Mouse (Mus musculus): Measurements from ENCODE around the gene Exosc7. TPM values are rescaled to one million over a fixed set of nuclear protein-coding genes. Genes with fewer than 3 reads are reported as not detected.

Exosc7 gene
- 76.3 and 78.2 TPM in 2 replicates for polyA plus RNA-seq (2015; fragmentation: Nextera tagmentation; extraction: Ambion mirVana)

- peak; percentile 95 for ATAC-seq
- no peaks in the 10 kb centered on the region for H3K9me3 ChIP-seq (ENCODE audit: control insufficient read depth, low read length)
Observed at GRCm38 (mm10) chr9:123112805-123113521, at the start of gene Exosc7, which contains the start of gene Zdhhc3. Gene Exosc7, plus strand, starts transcription at chr9:123113215. Gene Zdhhc3, minus strand, starts transcription at chr9:123113205.

DNA sequence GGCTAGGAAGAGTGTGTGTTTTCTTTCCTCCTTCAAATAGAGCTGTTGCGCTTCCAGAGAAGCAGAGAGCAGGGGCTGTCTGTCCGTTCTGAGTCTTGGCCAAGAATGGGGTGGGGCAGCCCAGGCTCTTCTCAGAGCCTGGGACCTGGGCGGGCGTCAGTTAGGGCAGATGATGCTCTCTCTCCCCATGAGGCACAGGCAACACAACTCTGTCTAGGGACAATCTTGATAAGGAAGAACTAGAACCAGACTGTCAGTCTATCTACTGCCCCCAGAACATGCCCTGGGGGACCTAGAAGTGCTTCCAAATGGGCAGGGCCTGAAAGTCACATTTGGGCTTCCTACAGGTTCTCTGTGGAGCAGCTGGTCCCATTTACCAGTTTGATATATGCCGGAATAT is 33.9 kb upstream of the Exosc7 start:
- H3K36me3 ChIP-seq (ENCODE audit: control insufficient read depth, insufficient read depth, low read length): peaks cover 27% of the 10 kb centered on the region
- H3K9ac ChIP-seq (ENCODE audit: low read depth, low read length): no peak overlapping the region
- no peak for ATAC-seq
- no peaks in the 10 kb centered on the region for H3K9me3 ChIP-seq (ENCODE audit: control insufficient read depth, low read length)
- WGBS: 94% methylated on average over 5 of the region's 5 CpGs
- no peaks in the 10 kb centered on the region for H3K4me1 ChIP-seq (ENCODE audit: control insufficient read depth, insufficient read depth, low read depth, low read length)
- no peaks in the 10 kb centered on the region for H3K27me3 ChIP-seq (replicated peaks; ENCODE audit: control insufficient read depth, insufficient read depth, low read length)
- no peak overlapping the region for H3K27ac ChIP-seq (ENCODE audit: low read depth, low read length)
- H3K4me2 ChIP-seq (ENCODE audit: low read length): no peak overlapping the region
- H3K4me3 ChIP-seq (ENCODE audit: low read length): no peak overlapping the region

More at GRCm38 (mm10) chr9:123112805-123113521, at the start of gene Exosc7, which contains the start of gene Zdhhc3:
- H3K4me2 ChIP-seq (ENCODE audit: low read length): peak within 1 kb of the TSS; percentile 67
- H3K27ac ChIP-seq (ENCODE audit: low read depth, low read length): peak within 1 kb of the TSS; percentile 93
- peaks cover 18% of the 10 kb centered on the region for H3K4me1 ChIP-seq (ENCODE audit: control insufficient read depth, insufficient read depth, low read depth, low read length)
- peak within 1 kb of the TSS; percentile 98 for H3K9ac ChIP-seq (ENCODE audit: low read depth, low read length)
- peaks cover 3% of the 10 kb centered on the region; the same call in 1 of the 2 replicates for H3K36me3 ChIP-seq (ENCODE audit: control insufficient read depth, insufficient read depth, low read length)
- H3K4me3 ChIP-seq (ENCODE audit: low read length): peak within 1 kb of the TSS; percentile 94
- no peaks in the 10 kb centered on the region for H3K27me3 ChIP-seq (replicated peaks; ENCODE audit: control insufficient read depth, insufficient read depth, low read length)
- WGBS: under 1% methylated on average over 73 of the region's 79 CpGs

DNA sequence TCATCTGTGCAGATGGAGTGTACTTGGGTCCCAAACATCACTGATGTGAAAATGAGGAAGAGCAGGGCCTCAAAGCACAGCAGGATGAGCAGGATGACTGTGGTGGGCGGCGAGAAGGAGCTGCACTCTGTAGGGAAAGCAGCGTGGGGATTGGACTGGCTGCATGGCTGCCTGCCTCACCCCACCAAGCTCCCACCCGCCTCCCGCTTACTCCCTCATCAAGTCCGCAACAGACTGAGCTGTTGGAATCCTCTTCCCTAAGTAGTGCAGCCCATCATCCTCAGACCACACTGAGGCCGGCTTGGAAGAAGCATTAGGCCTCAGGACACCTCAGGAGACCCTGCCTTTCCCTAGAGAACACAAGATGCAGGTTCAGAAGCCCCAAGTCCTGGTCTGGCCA is 32.7 kb upstream of the Exosc7 start:
- Histone ChIP-seq H3K27ac (ENCODE audit: low read depth, low read length) (no peak overlapping the region), H3K4me1 (ENCODE audit: control insufficient read depth, insufficient read depth, low read depth, low read length) (no peaks in the 10 kb centered on the region), H3K4me3 (ENCODE audit: low read length) (no peak overlapping the region), H3K27me3 (replicated peaks; ENCODE audit: control insufficient read depth, insufficient read depth, low read length) (no peaks in the 10 kb centered on the region), H3K9me3 (ENCODE audit: control insufficient read depth, low read length) (no peaks in the 10 kb centered on the region), H3K36me3 (ENCODE audit: control insufficient read depth, insufficient read depth, low read length) (peaks cover 28% of the 10 kb centered on the region), H3K4me2 (ENCODE audit: low read length) (no peak overlapping the region), H3K9ac (ENCODE audit: low read depth, low read length) (no peak overlapping the region)
- ATAC-seq: no peak
- WGBS: 86% methylated on average over 7 of the region's 7 CpGs

DNA sequence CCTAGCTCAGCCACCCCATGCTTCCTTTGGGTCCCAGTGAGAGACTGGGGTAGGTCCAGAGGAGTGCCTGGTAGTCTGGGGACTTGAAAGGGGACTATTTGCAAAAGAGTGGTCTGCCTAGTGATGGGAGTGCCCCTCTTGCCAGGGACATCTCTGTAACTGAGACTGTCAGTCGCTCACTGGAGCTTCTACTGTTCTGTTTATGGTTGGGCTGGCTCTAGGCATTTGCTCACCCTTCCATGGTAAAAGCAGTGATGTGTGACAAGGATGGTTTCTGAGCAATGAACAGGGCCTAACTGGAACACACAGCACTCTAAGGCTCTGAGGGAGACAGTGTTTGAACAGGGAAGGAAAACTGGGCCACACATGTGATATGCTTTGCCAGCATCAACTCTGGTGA is 32.2 kb upstream of the Exosc7 start:
- Histone ChIP-seq H3K9ac (ENCODE audit: low read depth, low read length) (no peak overlapping the region), H3K4me1 (ENCODE audit: control insufficient read depth, insufficient read depth, low read depth, low read length) (no peaks in the 10 kb centered on the region), H3K27me3 (replicated peaks; ENCODE audit: control insufficient read depth, insufficient read depth, low read length) (no peaks in the 10 kb centered on the region), H3K4me3 (ENCODE audit: low read length) (no peak overlapping the region), H3K27ac (ENCODE audit: low read depth, low read length) (no peak overlapping the region), H3K4me2 (ENCODE audit: low read length) (no peak overlapping the region), H3K36me3 (ENCODE audit: control insufficient read depth, insufficient read depth, low read length) (peaks cover 29% of the 10 kb centered on the region), H3K9me3 (ENCODE audit: control insufficient read depth, low read length) (no peaks in the 10 kb centered on the region)
- no peak for ATAC-seq
- 78% methylated on average over 1 of the region's 1 CpGs for WGBS

DNA sequence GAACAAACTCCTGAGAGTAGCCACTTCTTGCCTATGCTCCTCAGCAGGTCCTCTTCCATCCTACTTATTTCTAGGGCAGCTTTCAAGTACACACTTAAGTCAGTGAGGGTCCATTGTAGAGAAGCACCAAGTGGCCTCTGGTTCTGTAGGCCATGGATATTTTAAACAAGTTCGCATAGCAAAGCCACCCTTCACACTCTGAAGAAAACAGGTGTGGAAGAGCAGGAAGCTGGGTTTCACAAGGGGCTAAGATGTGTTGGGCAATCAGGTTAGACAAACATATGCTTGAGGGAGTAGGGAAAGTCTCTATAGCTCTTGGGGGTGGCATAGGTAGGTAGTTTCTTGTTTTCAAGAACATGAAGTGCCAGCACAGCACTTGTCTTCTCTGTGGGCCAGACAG is 27.6 kb upstream of the Exosc7 start:
- no peak overlapping the region for H3K9ac ChIP-seq (ENCODE audit: low read depth, low read length)
- peaks cover 41% of the 10 kb centered on the region for H3K36me3 ChIP-seq (ENCODE audit: control insufficient read depth, insufficient read depth, low read length)
- no peaks in the 10 kb centered on the region for H3K9me3 ChIP-seq (ENCODE audit: control insufficient read depth, low read length)
- no peak for ATAC-seq
- no peak overlapping the region for H3K4me3 ChIP-seq (ENCODE audit: low read length)
- 82% methylated on average over 1 of the region's 1 CpGs for WGBS
- H3K27ac ChIP-seq (ENCODE audit: low read depth, low read length): no peak overlapping the region
- no peaks in the 10 kb centered on the region for H3K27me3 ChIP-seq (replicated peaks; ENCODE audit: control insufficient read depth, insufficient read depth, low read length)
- no peak overlapping the region for H3K4me2 ChIP-seq (ENCODE audit: low read length)
- no peaks in the 10 kb centered on the region for H3K4me1 ChIP-seq (ENCODE audit: control insufficient read depth, insufficient read depth, low read depth, low read length)

DNA sequence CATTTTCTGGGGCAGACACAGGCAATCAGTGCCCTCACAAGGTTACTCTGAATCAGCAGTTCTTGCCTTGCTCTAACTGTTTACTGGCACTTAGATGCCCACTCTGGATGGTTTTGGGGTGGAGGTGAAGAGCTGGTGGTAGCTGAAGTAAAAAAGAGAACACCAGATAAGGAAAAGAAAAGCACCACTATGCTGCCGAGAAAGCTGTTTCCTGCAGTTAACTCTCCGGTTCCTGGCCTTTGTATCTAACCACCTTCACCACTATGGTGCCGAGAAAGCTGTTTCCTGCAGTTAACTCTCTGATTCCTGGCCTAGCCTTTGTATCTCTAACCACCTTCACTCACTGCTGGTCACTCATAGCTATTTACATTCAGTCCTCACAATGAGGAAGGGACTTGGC is 25.5 kb upstream of the Exosc7 start:
- Histone ChIP-seq H3K36me3 (ENCODE audit: control insufficient read depth, insufficient read depth, low read length) (peaks cover 39% of the 10 kb centered on the region), H3K27ac (ENCODE audit: low read depth, low read length) (no peak overlapping the region), H3K9ac (ENCODE audit: low read depth, low read length) (no peak overlapping the region), H3K9me3 (ENCODE audit: control insufficient read depth, low read length) (no peaks in the 10 kb centered on the region), H3K4me2 (ENCODE audit: low read length) (no peak overlapping the region), H3K4me1 (ENCODE audit: control insufficient read depth, insufficient read depth, low read depth, low read length) (no peaks in the 10 kb centered on the region), H3K27me3 (replicated peaks; ENCODE audit: control insufficient read depth, insufficient read depth, low read length) (no peaks in the 10 kb centered on the region), H3K4me3 (ENCODE audit: low read length) (no peak overlapping the region)
- WGBS: 75% methylated on average over 3 of the region's 3 CpGs
- ATAC-seq: no peak

GRCm38 (mm10) chr9:123090844-123091243 is 22.2 kb upstream of the Exosc7 start:
- no peak for ATAC-seq
- Histone ChIP-seq H3K4me3 (ENCODE audit: low read length) (no peak overlapping the region), H3K4me2 (ENCODE audit: low read length) (no peak overlapping the region), H3K4me1 (ENCODE audit: control insufficient read depth, insufficient read depth, low read depth, low read length) (no peaks in the 10 kb centered on the region), H3K9ac (ENCODE audit: low read depth, low read length) (no peak overlapping the region), H3K36me3 (ENCODE audit: control insufficient read depth, insufficient read depth, low read length) (peaks cover 26% of the 10 kb centered on the region), H3K27me3 (replicated peaks; ENCODE audit: control insufficient read depth, insufficient read depth, low read length) (no peaks in the 10 kb centered on the region), H3K27ac (ENCODE audit: low read depth, low read length) (no peak overlapping the region), H3K9me3 (ENCODE audit: control insufficient read depth, low read length) (no peaks in the 10 kb centered on the region)
- WGBS: 90% methylated on average over 4 of the region's 4 CpGs

- H3K4me3 ChIP-seq (ENCODE audit: low read length): no peak overlapping the region
- no peaks in the 10 kb centered on the region for H3K27me3 ChIP-seq (replicated peaks; ENCODE audit: control insufficient read depth, insufficient read depth, low read length)
- WGBS: 95% methylated on average over 16 of the region's 16 CpGs
- no peak overlapping the region for H3K4me2 ChIP-seq (ENCODE audit: low read length)
- H3K36me3 ChIP-seq (ENCODE audit: control insufficient read depth, insufficient read depth, low read length): peaks cover 21% of the 10 kb centered on the region
- no peak for ATAC-seq
- H3K27ac ChIP-seq (ENCODE audit: low read depth, low read length): no peak overlapping the region
- no peaks in the 10 kb centered on the region for H3K9me3 ChIP-seq (ENCODE audit: control insufficient read depth, low read length)
- no peak overlapping the region for H3K9ac ChIP-seq (ENCODE audit: low read depth, low read length)
- no peaks in the 10 kb centered on the region for H3K4me1 ChIP-seq (ENCODE audit: control insufficient read depth, insufficient read depth, low read depth, low read length)
Observed at GRCm38 (mm10) chr9:123099631-123100455, 13.2 kb upstream of the Exosc7 start.

DNA sequence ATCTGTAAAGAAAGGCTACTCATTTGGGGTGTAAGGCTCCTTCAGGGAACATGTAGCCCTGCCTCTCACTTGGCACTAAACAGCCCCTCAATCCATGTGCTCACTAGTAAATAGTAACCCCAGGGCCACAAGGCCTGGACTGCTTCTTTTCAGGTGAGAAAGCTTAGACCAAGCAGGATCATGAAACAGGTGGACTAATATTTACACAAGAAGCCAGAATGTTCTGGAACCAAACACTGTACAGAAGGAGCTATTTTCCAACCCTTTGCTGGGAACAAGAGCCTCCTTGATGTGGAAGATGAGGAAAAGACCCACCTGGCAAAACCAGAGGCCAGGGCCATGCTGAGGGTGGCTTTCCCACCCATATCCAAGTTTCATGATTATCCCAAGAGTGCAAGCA is 9.6 kb upstream of the Exosc7 start:
- Histone ChIP-seq H3K4me2 (ENCODE audit: low read length) (no peak overlapping the region), H3K27me3 (replicated peaks; ENCODE audit: control insufficient read depth, insufficient read depth, low read length) (no peaks in the 10 kb centered on the region)
- ATAC-seq: no peak

More for the DNA sequence above, 9.6 kb upstream of the Exosc7 start:
- Histone ChIP-seq H3K4me3 (ENCODE audit: low read length) (no peak overlapping the region), H3K36me3 (ENCODE audit: control insufficient read depth, insufficient read depth, low read length) (peaks cover 9% of the 10 kb centered on the region), H3K9me3 (ENCODE audit: control insufficient read depth, low read length) (no peaks in the 10 kb centered on the region), H3K4me1 (ENCODE audit: control insufficient read depth, insufficient read depth, low read depth, low read length) (no peaks in the 10 kb centered on the region), H3K27ac (ENCODE audit: low read depth, low read length) (no peak overlapping the region), H3K9ac (ENCODE audit: low read depth, low read length) (no peak overlapping the region)

Measured in hindbrain, embryonic 16.5 days (tissue).